In the genomic region with DNA sequence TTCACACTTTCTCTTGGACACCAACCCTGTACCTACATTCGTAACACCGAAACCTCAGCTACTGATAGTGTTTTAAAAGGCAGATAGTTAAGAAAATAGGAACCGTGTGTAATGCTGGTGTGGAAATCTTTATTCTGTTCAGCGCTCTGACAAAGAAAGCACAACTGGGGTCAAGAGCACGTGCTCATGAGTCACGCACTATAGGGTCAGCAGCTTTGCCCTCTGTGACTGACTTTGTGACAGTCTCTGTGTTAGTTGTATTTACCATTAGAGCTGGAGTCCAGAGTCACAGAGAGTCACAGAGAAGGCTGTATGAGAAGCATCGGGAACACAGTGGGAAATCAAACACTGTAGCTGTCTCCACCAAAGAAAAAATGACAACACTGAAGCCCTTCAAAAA, we compare ENCODE assay signal across 24 mouse cellular contexts. TPM values are rescaled to one million over a fixed set of nuclear protein-coding genes. Genes with fewer than 3 reads are reported as not detected.
"Had no signal": no experiment of that assay in that cellular context is flagged by ENCODE, and none has a peak within 500 bp of the region (broad histone marks: within the 10 kb centered on the region; RNA-seq: fewer than 3 reads in every experiment).

No protein-coding gene starts in this region.

- DNase-seq: kidney, adult 11 months; kidney, adult 8-10 months; kidney, postnatal 14 days; kidney, postnatal 4 days; left cerebral cortex, postnatal 4 days; liver, embryonic 13.5 days; lung, adult 18-20 months; lung, postnatal 36 days; right cerebral cortex, adult 18-20 months; right cerebral cortex, postnatal 14 days; right cerebral cortex, postnatal 4 days; spleen, adult 18-20 months; thymus, postnatal 25 days had no signal

- H3K27ac ChIP-seq: limb, embryonic 12.5 days; limb, embryonic 15.5 days; liver, embryonic 13.5 days; lung, embryonic 15.5 days; midbrain, embryonic 12.5 days; midbrain, embryonic 15.5 days; neural tube, embryonic 12.5 days; neural tube, embryonic 15.5 days; stomach, embryonic 15.5 days had no signal

- H3K9me3 ChIP-seq: limb, embryonic 12.5 days; limb, embryonic 15.5 days; liver, embryonic 13.5 days; lung, embryonic 15.5 days; midbrain, embryonic 12.5 days; midbrain, embryonic 15.5 days; neural tube, embryonic 12.5 days; neural tube, embryonic 15.5 days; stomach, embryonic 15.5 days had no signal

- H3K4me1 ChIP-seq: midbrain, embryonic 15.5 days; neural tube, embryonic 12.5 days had no signal

- H3K36me3 ChIP-seq: limb, embryonic 12.5 days; limb, embryonic 15.5 days; liver, embryonic 13.5 days; lung, embryonic 15.5 days; midbrain, embryonic 12.5 days; midbrain, embryonic 15.5 days; neural tube, embryonic 12.5 days; neural tube, embryonic 15.5 days; stomach, embryonic 15.5 days had no signal

- H3K9ac ChIP-seq: limb, embryonic 12.5 days; limb, embryonic 15.5 days; liver, embryonic 13.5 days; lung, embryonic 15.5 days; midbrain, embryonic 12.5 days; midbrain, embryonic 15.5 days; neural tube, embryonic 12.5 days; neural tube, embryonic 15.5 days; stomach, embryonic 15.5 days had no signal

- H3K4me2 ChIP-seq: limb, embryonic 12.5 days; limb, embryonic 15.5 days; liver, embryonic 13.5 days; lung, embryonic 15.5 days; midbrain, embryonic 12.5 days; midbrain, embryonic 15.5 days; neural tube, embryonic 12.5 days; neural tube, embryonic 15.5 days; stomach, embryonic 15.5 days had no signal

- H3K4me3 ChIP-seq: limb, embryonic 12.5 days; limb, embryonic 15.5 days; liver, embryonic 13.5 days; lung, embryonic 15.5 days; midbrain, embryonic 12.5 days; midbrain, embryonic 15.5 days; neural tube, embryonic 12.5 days; neural tube, embryonic 15.5 days; stomach, embryonic 15.5 days had no signal

- H3K27me3 ChIP-seq: limb, embryonic 12.5 days; limb, embryonic 15.5 days; midbrain, embryonic 12.5 days; midbrain, embryonic 15.5 days; neural tube, embryonic 12.5 days; neural tube, embryonic 15.5 days; stomach, embryonic 15.5 days had no signal

- ATAC-seq: midbrain, embryonic 15.5 days had no signal

RNA-seq across cellular contexts. Expression of a gene that starts 27.5 kb away (rescaled TPM):
- total RNA-seq: layer of hippocampus, adult 18-20 months; left cerebral cortex, adult 8-10 months; left cerebral cortex, postnatal 4 days; monocyte, adult 5-6 weeks had no signal
- polyA plus RNA-seq: midbrain, embryonic 15.5 days had no signal
